Mouse (Mus musculus) megakaryocyte, embryonic 14.5 days (primary cell): ENCODE results near the gene Rc3h1.

Experiments used
- FLI1 ChIP-seq: IDR thresholded peaks from 2 replicates; pipeline ENCODE4 v1.6.1; 2012; ENCODE audit warnings: low read length, inconsistent platforms, mixed read lengths
- GATA1 ChIP-seq: IDR thresholded peaks from 3 replicates; pipeline ENCODE4 v1.6.1; 2012; ENCODE audit warnings: mixed read lengths, low read length, inconsistent platforms, borderline replicate concordance

DNA sequence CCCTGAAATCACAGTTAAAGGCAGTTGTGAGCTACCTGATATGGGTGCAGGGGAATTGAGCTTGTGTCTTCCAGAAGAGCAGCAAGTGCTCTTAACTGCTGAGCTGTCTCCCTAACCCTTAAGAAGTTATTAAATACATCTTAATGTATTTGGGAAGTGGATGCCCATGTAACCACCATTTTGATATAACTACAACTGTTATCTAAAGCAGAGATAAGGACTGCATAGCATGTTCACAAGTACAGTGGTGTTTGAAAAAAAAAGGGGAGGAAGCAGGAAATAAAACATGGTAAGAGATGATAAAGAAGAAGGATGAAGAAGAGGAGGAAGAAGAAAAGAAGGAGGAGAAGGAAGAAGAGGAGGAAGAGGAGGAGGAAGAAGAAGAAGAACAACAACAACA is 25.1 kb downstream of the Rc3h1 start:
- no peak for TF ChIP-seq GATA1
- TF ChIP-seq FLI1 = no peak
